Mouse (Mus musculus) adrenal gland, postnatal 4 days (tissue): ENCODE measurements around the gene Ap1s1. TPM values are rescaled to one million over a fixed set of nuclear protein-coding genes. Genes with fewer than 3 reads are reported as not detected.

ENCODE experiments used
- DNase-seq, 2 experiments: peaks; one replicate each; pipeline ENCODE4 v3.0.0; 2021 to 2022; ENCODE audit warnings: low spot score in 2 of 2, mixed read lengths in 2 of 2
- long read RNA-seq, 2 experiments: library from polyadenylated mRNA; stranded (forward); transcript quantifications; one replicate each; pipeline ENCODE4 v2.0.0; 2021
- total RNA-seq, 2 experiments: library from RNA; stranded (reverse); gene quantifications; 2 replicates each; pipeline ENCODE4 v1.2.3; 2021

Gene Ap1s1
- total RNA-seq, result 100 to 1,000 TPM; 121 to 124 TPM
- long read RNA-seq, experiment 1, transcript Ap1s1-201 (5 exons, 1,353 nt), result major isoform, 119 of 134 reads
- long read RNA-seq, experiment 1, partial matches to known transcripts, result 6 of 134 reads
- long read RNA-seq, experiment 1, other reads (novel, unspliced or antisense), result 7 of 134 reads
- long read RNA-seq, experiment 2, transcript Ap1s1-201 (5 exons, 1,353 nt), result major isoform, 101 of 117 reads
- long read RNA-seq, experiment 2, partial matches to known transcripts, result 6 of 117 reads
- long read RNA-seq, experiment 2, other reads (novel, unspliced or antisense), result 10 of 117 reads

DNA sequence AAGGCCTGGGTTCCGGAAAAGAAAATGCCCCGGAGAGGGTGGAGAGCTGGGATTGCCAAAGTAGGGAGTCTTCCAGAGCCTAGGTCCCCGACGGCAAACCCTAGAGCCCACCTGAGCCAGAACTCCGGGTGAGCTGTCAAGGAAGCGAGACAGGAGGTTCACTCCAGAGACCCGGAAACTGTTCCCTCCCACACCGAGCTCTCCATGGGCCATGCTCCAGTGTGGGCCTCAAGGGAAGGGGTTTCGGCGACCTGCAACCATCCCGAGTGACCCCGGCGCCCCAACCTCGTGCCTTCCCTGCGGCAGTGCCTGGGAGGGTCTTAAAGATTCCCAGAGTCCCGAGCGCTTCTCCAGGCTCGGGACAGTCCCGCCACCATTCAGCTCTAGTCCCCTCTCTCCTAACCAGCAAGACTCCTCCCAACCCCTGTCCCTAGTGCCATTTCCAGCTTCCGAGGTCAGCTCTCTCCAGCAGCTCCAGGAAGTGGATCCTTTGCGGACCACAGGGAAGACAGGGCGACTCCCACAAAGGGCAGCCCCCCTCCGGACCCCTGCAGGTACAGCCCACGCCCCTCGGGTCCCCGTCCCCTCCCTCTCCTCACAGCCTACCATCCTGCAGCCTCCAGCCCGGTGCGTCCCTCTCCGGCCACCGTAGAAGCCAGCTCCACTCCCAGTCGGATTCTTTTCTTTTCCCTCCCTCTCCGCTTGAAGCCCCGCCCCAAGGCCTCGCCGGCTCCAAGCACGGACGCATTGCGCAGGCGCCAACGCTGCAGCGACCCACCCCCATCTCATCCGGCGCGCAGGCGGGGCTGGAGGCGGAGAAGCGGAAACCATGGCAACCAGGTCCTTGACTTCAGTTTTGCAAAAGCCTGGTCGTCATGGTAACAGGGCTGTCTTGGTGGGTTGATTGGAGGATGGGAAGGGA lies at the start of gene Ap1s1:
Ap1s1 (minus strand) TSS at position 734 of the 922 bp plus-strand sequence.
- peak; percentile 96 to 97 for DNase-seq

DNA sequence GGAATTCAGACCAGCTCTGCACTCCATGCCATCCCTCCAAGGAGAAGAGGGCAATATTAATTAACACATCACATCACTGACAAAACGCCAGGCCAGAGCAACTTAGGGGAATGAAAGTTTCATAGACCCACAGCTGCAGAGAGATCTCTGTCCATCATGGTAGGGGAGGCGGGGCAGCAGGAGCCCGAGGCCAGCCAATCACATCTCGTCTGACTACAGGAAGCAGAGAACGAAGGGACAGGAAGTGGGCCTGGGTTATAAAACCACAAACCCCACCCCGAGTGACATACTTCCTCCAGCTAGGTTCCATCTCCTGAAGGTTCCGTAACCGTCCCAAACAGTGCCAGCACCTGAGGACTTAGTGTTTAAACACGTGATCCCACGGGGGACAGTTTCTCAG lies 49.2 kb upstream of the Ap1s1 start:
- DNase-seq, result no peak

DNA sequence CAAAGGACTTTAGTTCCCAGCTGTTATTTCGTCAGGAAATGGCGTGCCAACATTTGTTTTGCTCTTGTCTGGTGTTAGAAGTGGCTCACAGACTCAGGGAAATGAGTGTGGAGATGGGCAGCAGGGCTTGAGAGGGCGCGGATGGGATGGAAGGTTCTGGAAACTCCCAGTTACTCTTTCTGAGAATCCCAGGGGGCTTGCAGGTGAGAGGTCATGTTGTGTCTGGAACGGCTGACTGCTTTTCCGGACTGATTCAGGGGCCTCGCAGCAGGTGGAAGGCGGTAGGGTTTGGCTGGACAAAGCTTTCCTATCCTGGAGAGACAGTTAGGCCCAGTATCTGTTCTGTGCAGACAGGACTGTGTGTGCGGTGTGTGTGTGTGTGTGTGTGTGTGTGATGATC lies 47.8 kb upstream of the Ap1s1 start:
- DNase-seq, result no peak

DNA sequence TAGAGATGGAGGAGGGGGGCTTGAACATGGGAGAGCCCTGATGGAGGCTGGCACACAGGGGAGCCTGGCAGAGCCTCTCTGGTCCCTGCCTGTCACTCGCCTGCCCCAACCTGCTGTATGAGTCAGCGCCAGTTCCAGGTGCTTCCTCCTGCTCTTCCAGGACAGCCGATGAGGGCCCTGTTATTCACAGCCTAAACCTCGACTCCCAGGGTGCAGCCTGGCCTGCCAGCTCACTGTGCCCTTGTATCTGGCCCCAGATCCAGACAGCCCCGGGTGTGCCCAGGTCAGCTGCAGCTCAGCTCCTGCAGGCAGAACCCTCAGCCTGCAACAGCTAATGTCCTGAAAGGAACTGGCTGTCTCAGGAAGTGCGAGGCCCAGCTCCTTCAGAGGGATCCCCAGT lies 45.6 kb upstream of the Ap1s1 start:
- DNase-seq, result no peak

DNA sequence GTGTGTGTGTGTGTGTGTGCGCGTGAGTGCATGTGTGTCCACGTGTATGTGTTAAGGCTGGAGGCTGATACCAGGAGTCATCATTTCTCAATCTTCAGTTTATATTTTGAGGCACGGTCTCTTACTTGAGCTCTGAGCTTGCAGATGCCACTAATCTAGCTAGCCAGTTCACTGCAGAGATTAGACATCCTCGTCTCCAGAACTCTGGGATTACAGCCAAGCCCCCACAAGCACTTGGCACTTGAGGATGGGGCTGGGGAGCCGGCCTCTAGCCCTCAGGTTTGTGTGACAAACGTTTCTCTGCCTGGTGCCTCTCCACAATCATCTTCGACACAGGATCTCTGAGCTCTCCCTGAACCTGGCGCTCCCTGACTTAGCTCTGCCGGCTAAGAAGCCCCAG lies 44.9 kb upstream of the Ap1s1 start:
- DNase-seq, result no peak

DNA sequence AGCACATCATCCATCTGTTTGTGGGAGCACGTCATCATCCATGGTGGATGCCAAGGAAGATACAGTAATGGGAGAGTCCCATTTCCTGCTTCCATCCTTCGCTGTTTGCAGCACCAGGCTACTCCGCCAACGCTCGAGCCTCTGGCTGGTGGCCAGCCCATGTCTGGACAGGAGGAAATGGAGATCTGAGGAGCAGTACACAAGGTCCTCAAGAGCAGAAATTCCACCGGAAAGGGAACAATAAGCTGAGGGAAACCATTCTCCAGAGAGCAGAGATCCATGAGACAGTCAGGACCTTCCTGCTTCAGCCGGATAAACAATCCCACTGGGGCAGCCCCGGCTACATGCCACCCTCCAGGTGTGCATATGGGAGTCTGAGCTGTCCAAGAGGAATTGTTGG lies 41.5 kb upstream of the Ap1s1 start:
- DNase-seq, result no peak

DNA sequence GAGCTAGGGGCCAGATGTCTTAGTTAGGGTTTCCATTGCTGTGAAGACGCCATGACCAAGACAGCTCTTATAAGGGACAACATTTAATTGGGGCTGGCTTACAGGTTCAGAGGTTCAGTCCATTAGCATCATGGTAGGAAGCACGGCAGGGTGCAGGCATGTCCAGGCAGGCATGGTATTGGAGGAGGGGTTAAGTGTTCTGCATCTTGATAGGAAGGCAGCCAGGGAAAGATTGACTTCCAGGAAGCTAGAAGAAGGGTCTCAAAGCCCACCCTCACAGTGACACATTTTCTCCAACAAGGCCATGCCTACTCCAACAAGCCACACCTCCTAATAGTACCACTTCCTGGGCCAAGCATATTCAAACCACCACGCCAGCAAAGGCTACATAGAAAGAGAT lies 39.8 kb upstream of the Ap1s1 start:
- no peak for DNase-seq

DNA sequence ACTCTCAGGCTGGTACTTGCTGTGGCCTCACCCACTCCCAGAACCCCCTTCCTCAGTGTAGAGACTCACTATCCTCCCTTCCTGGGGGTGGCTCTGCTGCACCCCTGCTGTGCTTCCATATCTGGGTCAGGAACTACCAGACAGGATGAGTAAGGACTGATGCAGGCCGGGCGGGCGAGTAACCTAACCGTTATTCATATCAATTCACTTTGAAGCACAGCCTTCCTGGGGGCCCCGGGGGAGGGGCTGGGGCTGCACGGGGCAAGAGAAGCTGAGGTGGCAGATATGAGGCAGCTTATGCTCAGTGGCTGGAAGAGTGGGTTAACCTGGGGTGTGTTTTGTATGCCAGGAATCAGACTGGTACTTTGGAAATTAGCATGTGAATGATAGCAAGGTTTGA lies 39.1 kb upstream of the Ap1s1 start:
- no peak for DNase-seq

DNA sequence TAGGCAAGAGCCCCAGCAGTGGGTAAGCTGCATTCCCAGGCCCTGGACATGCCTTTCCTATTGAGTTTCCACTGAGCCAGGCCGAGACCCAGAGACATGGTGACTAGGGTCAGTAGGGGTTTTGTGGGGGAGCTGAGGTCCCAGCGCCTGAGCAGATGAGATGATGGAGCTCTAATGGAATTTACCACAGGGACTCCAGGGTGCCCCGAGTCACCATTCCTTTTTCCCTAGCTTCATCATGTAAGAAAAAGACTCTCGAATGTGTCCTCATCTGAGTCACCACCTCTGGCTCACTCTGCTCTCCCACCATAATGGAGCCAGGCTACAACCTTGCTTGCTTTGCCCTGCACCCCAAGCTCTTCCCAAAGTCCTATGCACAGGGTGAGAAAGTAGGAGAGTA lies 37.1 kb upstream of the Ap1s1 start:
- DNase-seq, result no peak

DNA sequence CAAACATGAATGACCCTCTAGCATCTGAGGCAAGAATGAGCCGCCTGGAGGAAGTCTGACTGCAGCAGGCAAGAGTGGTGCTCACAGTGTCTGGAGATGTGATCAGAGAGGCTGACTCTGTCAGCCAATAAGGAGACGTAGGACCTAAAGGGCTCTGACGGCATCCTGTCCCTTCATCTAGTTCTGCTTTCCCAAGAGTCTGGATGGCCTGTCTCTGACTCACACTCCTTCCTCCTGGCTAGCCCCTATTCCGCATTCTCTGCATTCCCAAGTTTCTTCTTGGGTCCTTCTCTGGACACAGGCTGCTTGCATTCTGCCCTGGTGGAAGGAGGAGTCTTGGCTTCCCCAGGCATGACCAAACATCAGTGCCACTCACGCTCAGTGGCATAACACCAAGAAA lies 33.9 kb upstream of the Ap1s1 start:
- no peak for DNase-seq

DNA sequence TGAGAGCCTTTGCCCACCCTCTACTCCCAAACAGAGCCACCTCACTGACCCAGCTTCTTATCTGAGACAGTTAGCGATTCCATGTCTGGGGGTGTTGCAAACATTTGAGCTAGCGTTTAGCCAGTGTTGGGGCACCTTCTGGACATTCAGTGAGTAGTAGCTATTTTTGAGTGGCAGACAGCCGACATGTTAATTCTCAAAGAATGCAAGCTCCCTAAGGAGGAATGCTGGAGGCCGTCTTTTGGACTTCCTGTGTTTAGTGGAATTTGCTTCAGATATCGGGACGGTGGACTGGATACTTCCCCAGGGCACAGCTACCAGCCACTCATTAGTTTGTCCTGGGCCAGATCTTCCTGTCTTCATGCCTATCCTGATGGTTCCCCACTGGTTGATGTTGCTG lies 32.7 kb upstream of the Ap1s1 start:
- DNase-seq, result no peak

DNA sequence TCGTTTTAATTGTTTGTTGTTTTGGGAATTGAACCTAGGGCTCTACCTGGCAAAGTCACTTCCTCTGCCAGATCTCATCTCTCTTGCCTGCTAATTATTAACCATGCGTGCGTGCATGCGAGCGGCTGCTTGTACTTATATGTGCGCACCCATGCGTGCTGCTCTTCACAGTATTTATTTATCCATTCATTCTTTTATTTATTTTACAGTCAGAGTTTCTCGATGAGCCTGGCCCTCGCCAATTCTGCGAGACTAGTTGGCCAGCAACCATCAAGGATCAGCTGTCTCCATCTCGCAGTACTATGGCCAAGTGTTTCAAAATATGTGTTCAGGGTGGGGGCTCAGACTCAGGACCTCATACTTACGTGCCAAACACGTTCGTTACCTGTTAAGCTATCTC lies 32.1 kb upstream of the Ap1s1 start:
- DNase-seq, result no peak

DNA sequence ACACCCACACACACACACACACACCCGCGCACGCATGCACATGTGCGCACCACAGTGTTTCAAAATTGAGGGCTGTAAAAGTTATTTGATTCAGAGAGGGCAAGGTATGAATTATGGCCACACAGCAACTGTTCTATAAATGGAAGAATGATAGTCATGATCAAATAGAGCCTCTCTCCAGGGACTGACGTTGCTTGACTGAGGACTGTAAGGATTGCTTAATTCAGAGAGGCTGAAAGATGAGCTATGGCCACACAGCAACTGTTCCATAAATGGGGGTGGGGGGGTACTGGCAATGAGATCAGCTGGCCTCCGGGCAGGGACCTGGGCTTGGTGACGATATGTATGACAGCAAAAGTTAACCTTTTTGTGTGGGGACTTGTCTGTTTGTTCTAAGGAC lies 31.3 kb upstream of the Ap1s1 start:
- no peak for DNase-seq

DNA sequence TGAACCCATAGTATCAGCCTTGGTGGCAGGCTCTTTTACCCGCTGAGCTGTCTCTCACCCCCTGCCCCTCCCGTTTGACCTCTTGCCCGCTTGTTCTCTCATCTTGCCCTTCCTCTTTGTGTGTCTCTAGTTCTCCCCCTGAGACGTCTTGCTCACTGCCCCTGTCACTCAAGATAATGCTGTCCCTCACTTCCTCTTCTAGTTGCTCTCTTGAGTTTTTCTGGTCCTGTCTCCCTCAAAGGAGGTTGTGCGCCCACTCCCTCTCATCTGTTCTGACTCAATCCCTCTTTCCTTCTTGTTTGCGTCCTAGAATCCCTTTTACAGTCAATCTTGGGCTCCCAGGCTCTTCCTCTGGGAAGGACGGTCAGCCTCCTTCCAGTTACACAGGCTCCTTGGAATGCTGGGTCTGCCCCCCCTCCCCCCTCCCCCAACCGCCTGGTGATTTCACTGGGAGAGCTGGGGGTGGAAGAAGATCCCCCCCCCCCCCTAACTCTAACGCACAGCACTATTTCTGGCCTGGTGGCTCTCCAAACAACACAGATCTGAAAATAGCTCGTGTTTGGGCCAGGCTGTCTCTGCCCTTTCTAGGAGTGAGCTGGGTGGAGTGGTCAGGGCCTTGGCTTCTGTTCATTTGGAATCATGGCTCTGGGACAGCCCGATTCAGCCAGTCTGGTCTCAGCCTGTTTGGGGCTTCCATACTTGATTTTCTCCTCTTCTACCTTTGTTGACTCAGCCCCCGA lies 30.4 kb upstream of the Ap1s1 start:
- DNase-seq, result no peak

DNA sequence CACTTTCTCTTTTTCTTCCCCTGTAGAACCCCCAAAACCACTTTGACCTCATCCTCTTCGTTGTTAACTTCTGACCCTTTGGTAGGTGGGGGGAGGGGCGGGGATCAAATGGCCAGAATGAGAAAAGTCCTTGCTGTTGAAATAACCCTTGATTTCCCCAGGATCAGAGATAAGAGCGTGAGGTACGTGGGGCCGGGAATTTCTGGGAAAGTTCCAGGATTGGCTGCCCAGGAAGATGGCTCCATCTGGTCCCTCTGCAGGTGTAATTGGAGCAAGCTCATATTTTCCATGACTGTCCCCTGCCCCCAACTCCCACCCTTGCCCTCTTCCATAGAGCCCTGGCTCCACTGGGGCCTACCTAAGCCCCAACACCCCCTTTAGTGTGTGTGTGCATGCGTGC lies 29.8 kb upstream of the Ap1s1 start:
- no peak for DNase-seq

DNA sequence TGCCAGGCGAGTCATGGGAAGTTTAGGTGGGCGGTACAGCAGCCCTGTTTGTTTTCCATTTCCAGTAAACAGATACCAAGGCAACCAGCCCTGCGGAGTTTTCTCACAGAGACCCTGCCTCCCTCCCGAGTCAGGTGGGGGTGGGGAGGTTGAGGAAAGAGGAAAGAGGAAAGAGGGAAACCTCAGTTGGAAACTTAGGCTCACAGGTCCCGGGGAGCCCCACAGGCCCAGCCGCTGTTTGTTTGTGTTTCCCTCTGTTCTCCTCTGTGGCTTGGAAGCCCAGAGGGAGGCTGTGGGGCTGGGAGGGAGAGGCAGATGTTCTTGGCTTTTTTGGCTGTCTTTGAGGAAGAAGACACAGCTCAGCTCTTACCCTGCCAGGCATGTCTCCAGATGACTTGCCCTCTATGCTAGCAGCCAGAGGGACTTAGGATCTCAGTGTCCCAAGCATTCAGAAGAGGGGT lies 28.3 kb upstream of the Ap1s1 start:
- DNase-seq, result no peak

DNA sequence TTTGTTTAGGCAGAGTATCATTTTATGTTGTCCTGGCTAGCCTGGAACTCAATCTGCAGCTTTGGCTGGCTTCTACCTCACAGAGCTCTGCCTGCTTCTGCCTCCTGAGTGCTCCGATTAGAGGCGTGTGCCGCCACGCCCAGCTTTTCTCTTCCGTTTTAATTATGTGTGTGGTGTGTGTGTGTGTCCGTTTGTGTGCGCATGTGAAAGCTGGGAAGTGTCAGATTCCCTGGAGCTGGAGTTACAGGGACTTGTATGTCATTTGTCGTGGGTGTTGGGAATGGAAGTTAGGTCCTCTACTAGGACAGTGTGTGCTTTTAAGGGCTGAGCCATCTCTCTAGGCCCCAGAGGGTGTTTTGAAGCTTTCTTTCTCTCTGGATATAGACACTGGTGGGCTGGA lies 27.2 kb upstream of the Ap1s1 start:
- no peak for DNase-seq

DNA sequence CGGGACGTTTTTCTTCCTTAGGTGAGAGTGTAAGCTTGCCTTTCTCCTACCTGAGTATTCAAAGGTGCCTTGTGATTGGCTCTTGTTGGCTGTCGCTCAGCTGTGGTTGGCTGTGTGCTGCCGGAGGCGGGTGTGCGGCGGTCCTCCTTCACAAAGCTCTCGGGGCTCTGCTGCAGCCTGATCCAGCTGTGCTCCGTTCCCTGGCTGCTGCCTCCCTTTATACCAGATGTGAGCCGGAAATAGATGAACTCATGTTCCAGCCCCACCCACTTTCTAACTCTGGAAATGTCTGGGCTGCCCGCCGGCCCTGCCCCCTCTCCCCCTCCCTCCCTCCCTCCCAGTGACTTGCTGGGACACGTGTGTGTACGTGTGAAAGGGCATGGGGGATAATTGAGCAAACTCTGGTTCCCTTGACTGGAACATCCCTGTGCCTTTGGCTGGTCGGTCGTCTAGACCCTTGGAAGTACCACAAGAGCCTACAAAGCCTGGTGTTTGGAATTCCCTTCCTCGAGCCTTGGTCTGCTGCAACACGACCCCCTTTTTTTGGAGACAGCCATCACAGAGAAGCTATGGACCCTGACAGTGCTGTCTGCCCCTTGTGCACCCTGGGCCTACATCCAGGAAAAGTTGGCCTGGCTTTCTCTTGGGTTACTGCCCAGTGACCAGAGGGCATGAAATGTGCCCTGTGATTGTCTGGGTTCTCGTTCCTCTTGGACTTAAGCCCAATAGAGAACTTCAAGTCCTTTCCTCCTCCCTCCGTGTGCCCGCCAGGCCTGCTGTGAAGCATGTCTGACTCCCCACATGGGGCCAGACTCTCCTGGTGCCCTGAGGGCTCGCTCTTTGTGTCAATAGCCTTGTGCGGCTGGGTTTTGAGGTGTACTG lies 26.4 kb upstream of the Ap1s1 start, which contains the start of gene Serpine1:
Serpine1 (minus strand) TSS at position 190 of the 882 bp plus-strand sequence.
- peak; percentile 31 to 37 for DNase-seq

DNA sequence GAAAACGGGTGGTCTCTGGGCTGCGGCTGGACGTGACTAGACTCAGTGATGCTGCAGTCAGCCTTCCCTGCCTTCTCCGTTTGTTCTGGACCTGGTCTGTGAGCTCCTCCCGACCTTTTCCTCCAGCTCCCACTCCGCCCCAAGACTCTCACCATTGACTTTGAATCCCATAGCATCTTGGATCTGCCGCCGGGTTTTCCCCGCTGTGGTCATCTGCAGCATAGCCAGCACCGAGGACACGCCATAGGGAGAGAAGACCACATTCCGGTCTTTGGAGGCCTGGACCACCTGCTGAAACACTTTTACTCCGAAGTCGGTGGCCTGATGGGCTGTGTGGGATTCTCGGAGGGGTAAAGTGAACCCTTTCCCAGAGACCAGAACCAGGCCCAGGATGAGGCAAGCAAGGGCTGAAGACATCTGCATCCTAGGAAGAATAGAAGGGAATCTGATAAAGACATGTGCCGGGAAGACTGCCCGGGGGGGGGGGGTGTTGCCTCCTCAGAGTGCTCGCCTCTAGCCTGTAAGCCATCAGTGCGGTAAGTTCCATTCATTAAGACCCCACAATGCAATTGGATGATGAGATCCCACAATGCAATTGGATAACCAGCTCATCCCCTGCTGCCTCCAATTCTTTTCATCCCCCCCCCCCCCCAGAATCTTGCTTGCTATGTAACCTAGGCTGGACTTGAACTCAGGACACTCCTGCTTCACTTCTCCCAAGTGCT lies 25.1 kb upstream of the Ap1s1 start:
- no peak for DNase-seq

DNA sequence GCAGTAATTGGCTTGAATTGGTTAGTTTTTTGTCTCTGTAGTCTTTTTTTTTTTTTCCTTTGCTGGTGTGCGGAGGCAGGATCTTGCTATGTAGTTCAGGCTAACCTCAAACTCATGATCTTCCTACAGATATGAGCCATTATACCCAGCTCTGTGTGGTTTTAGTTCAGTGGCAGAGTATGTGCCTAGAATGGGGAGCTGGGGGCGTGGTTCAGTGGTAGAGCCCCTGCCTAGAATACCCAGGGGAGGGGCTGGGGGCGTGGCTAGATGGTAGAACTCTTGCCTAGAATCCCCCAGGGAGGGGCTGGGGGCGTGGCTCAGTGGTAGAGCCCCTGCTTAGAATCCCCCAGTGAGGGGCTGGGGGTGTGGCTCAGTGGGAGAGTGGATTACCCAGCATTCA lies 22.8 kb upstream of the Ap1s1 start:
- DNase-seq, result no peak
